Mouse (Mus musculus): ENCODE data around the gene Gab1. TPM values are rescaled to one million over a fixed set of nuclear protein-coding genes. Genes with fewer than 3 reads are reported as not detected.

The Gab1 gene
- polyA plus RNA-seq (2015; fragmentation: Nextera tagmentation; extraction: Ambion mirVana): 3.8 and 3.9 TPM in 2 replicates

GRCm38 (mm10) chr8:80880196-80881106 lies at the start of gene Gab1:
Gab1 (minus strand) TSS chr8:80880519.
- ATAC-seq (peak; percentile 85), DNase-seq (peak; percentile 86)
- peaks cover 17% of the 10 kb centered on the region for H3K27me3 ChIP-seq (ENCODE audit: insufficient read depth, low read length)
- peak; percentile 66 for TF ChIP-seq CTCF (IDR thresholded peaks at IDR 0.05; ENCODE audit: low read depth)
- TF ChIP-seq EP300 (IDR thresholded peaks at IDR 0.05; ENCODE audit: low read depth): no peak
- H3K36me3 ChIP-seq (replicated peaks; ENCODE audit: insufficient read depth, low read length): no peaks in the 10 kb centered on the region
- peak within 1 kb of the TSS; percentile 88 for H3K4me2 ChIP-seq (ENCODE audit: low read depth, low read length)
- H3K4me3 ChIP-seq (ENCODE audit: low read depth, low read length): peak within 1 kb of the TSS; percentile 79
- 5% methylated on average over 51 of the region's 70 CpGs for WGBS (ENCODE audit: insufficient replicate concordance)
- H3K4me1 ChIP-seq (ENCODE audit: insufficient read depth): peaks cover 7% of the 10 kb centered on the region
- peak within 1 kb of the TSS; percentile 79 for H3K9ac ChIP-seq (replicated peaks)
- peak within 1 kb of the TSS; percentile 94 for H3K27ac ChIP-seq (ENCODE audit: low read depth)
- H3K9me3 ChIP-seq (ENCODE audit: low read length): no peaks in the 10 kb centered on the region

- Histone ChIP-seq H3K27ac (ENCODE audit: low read depth) (no peak overlapping the region), H3K4me2 (ENCODE audit: low read depth, low read length) (no peak overlapping the region), H3K9me3 (ENCODE audit: low read length) (no peaks in the 10 kb centered on the region), H3K9ac (replicated peaks) (no peak overlapping the region), H3K27me3 (ENCODE audit: insufficient read depth, low read length) (no peaks in the 10 kb centered on the region), H3K4me3 (ENCODE audit: low read depth, low read length) (no peak overlapping the region), H3K4me1 (ENCODE audit: insufficient read depth) (no peaks in the 10 kb centered on the region), H3K36me3 (replicated peaks; ENCODE audit: insufficient read depth, low read length) (no peaks in the 10 kb centered on the region)
- DNase-seq: no peak
- TF ChIP-seq EP300 (IDR thresholded peaks at IDR 0.05; ENCODE audit: low read depth): no peak
- no peak for TF ChIP-seq CTCF (IDR thresholded peaks at IDR 0.05; ENCODE audit: low read depth)
- no peak for ATAC-seq
These were observed 48.5 kb upstream of the Gab1 start for GRCm38 (mm10) chr8:80928770-80929169.

GRCm38 (mm10) chr8:80923794-80924316 lies 43.5 kb upstream of the Gab1 start:
- peak; percentile 64 for ATAC-seq
- WGBS (ENCODE audit: insufficient replicate concordance): 61% methylated on average over 9 of the region's 9 CpGs
- DNase-seq: peak; percentile 25
- Histone ChIP-seq H3K9ac (replicated peaks) (no peak overlapping the region), H3K36me3 (replicated peaks; ENCODE audit: insufficient read depth, low read length) (no peaks in the 10 kb centered on the region), H3K9me3 (ENCODE audit: low read length) (no peaks in the 10 kb centered on the region), H3K27me3 (ENCODE audit: insufficient read depth, low read length) (no peaks in the 10 kb centered on the region), H3K27ac (ENCODE audit: low read depth) (no peak overlapping the region), H3K4me2 (ENCODE audit: low read depth, low read length) (no peak overlapping the region), H3K4me3 (ENCODE audit: low read depth, low read length) (no peak overlapping the region), H3K4me1 (ENCODE audit: insufficient read depth) (peaks cover 5% of the 10 kb centered on the region; the same call in 1 of the 2 replicates)
- TF ChIP-seq EP300 (IDR thresholded peaks at IDR 0.05; ENCODE audit: low read depth): no peak
- TF ChIP-seq CTCF (IDR thresholded peaks at IDR 0.05; ENCODE audit: low read depth): peak; percentile 16; the same call in 1 of the 2 replicates

- Histone ChIP-seq H3K36me3 (replicated peaks; ENCODE audit: insufficient read depth, low read length) (no peaks in the 10 kb centered on the region), H3K9me3 (ENCODE audit: low read length) (no peaks in the 10 kb centered on the region), H3K27me3 (ENCODE audit: insufficient read depth, low read length) (no peaks in the 10 kb centered on the region), H3K4me2 (ENCODE audit: low read depth, low read length) (no peak overlapping the region), H3K4me3 (ENCODE audit: low read depth, low read length) (no peak overlapping the region), H3K4me1 (ENCODE audit: insufficient read depth) (peaks cover 5% of the 10 kb centered on the region; the same call in 1 of the 2 replicates), H3K9ac (replicated peaks) (no peak overlapping the region), H3K27ac (ENCODE audit: low read depth) (no peak overlapping the region)
- 78% methylated on average over 6 of the region's 6 CpGs for whole genome bisulfite sequencing (ENCODE audit: insufficient replicate concordance)
- DNase-seq: no peak
- ATAC-seq: no peak
- TF ChIP-seq CTCF (IDR thresholded peaks at IDR 0.05; ENCODE audit: low read depth) (no peak), EP300 (IDR thresholded peaks at IDR 0.05; ENCODE audit: low read depth) (no peak)
These were observed 42.3 kb upstream of the Gab1 start for GRCm38 (mm10) chr8:80922642-80923041.

GRCm38 (mm10) chr8:80919130-80919529 lies 38.8 kb upstream of the Gab1 start:
- H3K4me1 ChIP-seq (ENCODE audit: insufficient read depth): peaks cover 7% of the 10 kb centered on the region
- TF ChIP-seq EP300 (IDR thresholded peaks at IDR 0.05; ENCODE audit: low read depth): no peak
- no peak for TF ChIP-seq CTCF (IDR thresholded peaks at IDR 0.05; ENCODE audit: low read depth)
- no peaks in the 10 kb centered on the region for H3K27me3 ChIP-seq (ENCODE audit: insufficient read depth, low read length)
- no peak for DNase-seq
- 48% methylated on average over 4 of the region's 4 CpGs for WGBS (ENCODE audit: insufficient replicate concordance)
- H3K4me3 ChIP-seq (ENCODE audit: low read depth, low read length): no peak overlapping the region
- H3K27ac ChIP-seq (ENCODE audit: low read depth): 0 out of 2 replicates have a peak overlapping the region, but pooled peaks have one; percentile 1
- ATAC-seq: peak; percentile 59
- no peaks in the 10 kb centered on the region for H3K36me3 ChIP-seq (replicated peaks; ENCODE audit: insufficient read depth, low read length)
- no peak overlapping the region for H3K4me2 ChIP-seq (ENCODE audit: low read depth, low read length)
- H3K9me3 ChIP-seq (ENCODE audit: low read length): no peaks in the 10 kb centered on the region
- H3K9ac ChIP-seq (replicated peaks): no peak overlapping the region

GRCm38 (mm10) chr8:80918531-80918930 lies 38.2 kb upstream of the Gab1 start:
- no peaks in the 10 kb centered on the region for H3K9me3 ChIP-seq (ENCODE audit: low read length)

More at GRCm38 (mm10) chr8:80918531-80918930, 38.2 kb upstream of the Gab1 start:
- Histone ChIP-seq H3K9ac (replicated peaks) (no peak overlapping the region), H3K4me1 (ENCODE audit: insufficient read depth) (peaks cover 7% of the 10 kb centered on the region), H3K36me3 (replicated peaks; ENCODE audit: insufficient read depth, low read length) (no peaks in the 10 kb centered on the region), H3K4me2 (ENCODE audit: low read depth, low read length) (no peak overlapping the region), H3K4me3 (ENCODE audit: low read depth, low read length) (no peak overlapping the region), H3K27me3 (ENCODE audit: insufficient read depth, low read length) (no peaks in the 10 kb centered on the region), H3K27ac (ENCODE audit: low read depth) (no peak overlapping the region)
- ATAC-seq: no peak
- no peak for TF ChIP-seq CTCF (IDR thresholded peaks at IDR 0.05; ENCODE audit: low read depth)
- TF ChIP-seq EP300 (IDR thresholded peaks at IDR 0.05; ENCODE audit: low read depth): no peak
- WGBS (ENCODE audit: insufficient replicate concordance): 88% methylated on average over 6 of the region's 6 CpGs
- DNase-seq: no peak

Data from liver, postnatal 0 days (tissue).